ENCODE assay signal across 26 mouse cellular contexts in genomic region chr10:95794706-95795105, GRCm38 (mm10). TPM values are rescaled to one million over a fixed set of nuclear protein-coding genes. Genes with fewer than 3 reads are reported as not detected.
DNase-seq lines count a peak whose midpoint lies in the region; TF ChIP-seq lines count a peak whose summit lies in the region.
"Had no signal": no experiment of that assay in that cellular context is flagged by ENCODE, and none has a peak within 500 bp of the region (broad histone marks: within the 10 kb centered on the region; RNA-seq: fewer than 3 reads in every experiment).

No protein-coding gene starts in this region.

- no peaks in the 10 kb centered on the region for H3K36me3 ChIP-seq in CH12.LX (replicated peaks in 1 of 2; ENCODE audit: control insufficient read depth in 1 of 2, insufficient read depth in 1 of 2, low read length in 1 of 2)
- H3K36me3 ChIP-seq: embryonic facial prominence, embryonic 15.5 days; forebrain, embryonic 10.5 days; heart, embryonic 12.5 days; hindbrain, embryonic 15.5 days had no signal

- no peak overlapping the region for H3K9ac ChIP-seq in CH12.LX (ENCODE audit: insufficient read depth, low read depth)
- H3K9ac ChIP-seq: embryonic facial prominence, embryonic 15.5 days; heart, embryonic 12.5 days; hindbrain, embryonic 15.5 days had no signal

- H3K4me3 ChIP-seq in CH12.LX (replicated peaks in 1 of 3; ENCODE audit: low read depth in 2 of 3, low read length in 2 of 3, poor library complexity in 1 of 3) = no peak overlapping the region
- H3K4me3 ChIP-seq: embryonic facial prominence, embryonic 15.5 days; erythroblast, embryonic 14.5 days; forebrain, embryonic 10.5 days; heart, embryonic 12.5 days; hindbrain, embryonic 15.5 days had no signal

- no peaks in the 10 kb centered on the region for H3K79me2 ChIP-seq in CH12.LX (replicated peaks; ENCODE audit: control insufficient read depth, extremely low read depth, insufficient read depth, poor library complexity, severe bottlenecking)

- no peak overlapping the region for H3K27ac ChIP-seq in CH12.LX (ENCODE audit: insufficient read depth, low read depth)
- H3K27ac ChIP-seq: embryonic facial prominence, embryonic 15.5 days; forebrain, embryonic 10.5 days; hindbrain, embryonic 15.5 days had no signal

- peak; percentile 21 for TF ChIP-seq RAD21 in CH12.LX (IDR thresholded peaks at IDR 0.05; ENCODE audit: low read depth, low read length)

- TF ChIP-seq CTCF in CH12.LX (conservative IDR thresholded peaks at IDR 0.05 in 1 of 2, IDR thresholded peaks at IDR 0.05 in 1 of 2; ENCODE audit: low read depth in 2 of 2, low read length in 2 of 2) = peak in 1 of 2 experiments; percentile 27; a peak in 2 of 4 replicates

- TF ChIP-seq POLR2A in CH12.LX (IDR thresholded peaks at IDR 0.05; ENCODE audit: low read depth, low read length) = no peak

- no peaks in the 10 kb centered on the region for H3K27me3 ChIP-seq in CH12.LX (replicated peaks)
- H3K27me3 ChIP-seq: embryonic facial prominence, embryonic 15.5 days; heart, embryonic 12.5 days; hindbrain, embryonic 15.5 days had no signal

- no peaks in the 10 kb centered on the region for H3K9me3 ChIP-seq in CH12.LX (replicated peaks; ENCODE audit: low read length)
- H3K9me3 ChIP-seq: embryonic facial prominence, embryonic 15.5 days; forebrain, embryonic 10.5 days; heart, embryonic 12.5 days; hindbrain, embryonic 15.5 days had no signal

- dilution Hi-C loops in CH12.LX (cut with MboI; ENCODE audit: extremely low pct_ligation_motif_present, extremely low pct_unique_long_range_greater_than_20kb, low sequenced_read_pairs) = no loop called here

- H3K4me2 ChIP-seq in CH12.LX (ENCODE audit: insufficient read depth, low read depth, poor library complexity, severe bottlenecking) = no peak overlapping the region
- H3K4me2 ChIP-seq: embryonic facial prominence, embryonic 15.5 days; heart, embryonic 12.5 days; hindbrain, embryonic 15.5 days had no signal

- intact Hi-C loops in heart, postnatal 25 days (cut with DNase I) = no loop called here
- intact Hi-C loops in gastrocnemius, postnatal 14 days (cut with DNase I; ENCODE audit: low total_unique reads) = loop anchor here (10.0 kb wide), 1 partner anchor 240 kb away; no protein-coding TSS in a partner anchor

- peak; percentile 61 for DNase-seq in heart, adult 11 months
- DNase-seq in heart, postnatal 25 days (ENCODE audit: low spot score) = no peak
- no peak for DNase-seq in CH12.LX (ENCODE audit: extremely low read depth)
- peak; percentile 25 for DNase-seq in gastrocnemius, postnatal 14 days
- no peak for DNase-seq in right cerebral cortex, adult 2 months (ENCODE audit: low spot score in 2 of 2)
- DNase-seq in lung, adult 18-20 months = no peak
- DNase-seq: adrenal gland, adult 2 months; adrenal gland, postnatal 25 days; B cell, adult 2 months; cerebellum, adult 18-20 months; cerebellum, adult 9-11 months; cerebellum, postnatal 36 days; heart, postnatal 36 days had no signal

- H3K4me1 ChIP-seq in CH12.LX (ENCODE audit: control insufficient read depth in 1 of 2, insufficient read depth in 2 of 2) = no peaks in the 10 kb centered on the region
- H3K4me1 ChIP-seq: embryonic facial prominence, embryonic 15.5 days; heart, embryonic 12.5 days; hindbrain, embryonic 15.5 days had no signal

- TF ChIP-seq EP300 in CH12.LX (IDR thresholded peaks at IDR 0.05; ENCODE audit: low read length) = no peak

- in situ Hi-C loops in CH12.LX (cut with MboI; ENCODE audit: low pct_ligation_motif_present, low pct_unique_long_range_greater_than_20kb, low sequenced_read_pairs) = no loop called here

TF ChIP-seq in CH12.LX, 34 proteins besides CTCF, POLR2A, EP300 and RAD21:
- peak; percentile 15; the same call in 1 of the 2 replicates for TF ChIP-seq SMC3 (IDR thresholded peaks at IDR 0.05; ENCODE audit: low read depth, low read length)
- no peak for TF ChIP-seq TCF12 (IDR thresholded peaks at IDR 0.05; ENCODE audit: low read depth, low read length)

RNA-seq across cellular contexts. Expression of gene Gm33543, which starts 48.0 kb away (rescaled TPM):
- total RNA-seq in heart, postnatal 25 days (2021) = 1 to 10 TPM; 2.5 to 3.8 TPM
- total RNA-seq in CH12.LX (2012; rRNA removed) = not detected in 2 replicates
- total RNA-seq in CH12.LX (2014; rRNA removed) = not detected in 2 replicates
- not detected in 2 replicates for polyA plus RNA-seq in CH12.LX (2012; ENCODE audit: insufficient read length, low read depth)
- under 1 TPM; 0.33 to 0.62 TPM for total RNA-seq in gastrocnemius, postnatal 14 days (2021)
- total RNA-seq: adrenal gland, adult 2 months; adrenal gland, postnatal 25 days; MEL had no signal
- polyA plus RNA-seq: activated CD4-positive, CD25-positive, alpha-beta regulatory T cell, adult 4 months; adrenal gland, adult 2 months; CD4-positive, CD25-positive, alpha-beta regulatory T cell, adult 4 months; embryonic facial prominence, embryonic 11.5 days; erythroblast, embryonic 14.5 days; forebrain, embryonic 10.5 days; forebrain, embryonic 14.5 days; heart, embryonic 12.5 days; heart, embryonic 16.5 days; hindbrain, embryonic 11.5 days; hindbrain, embryonic 15.5 days; intestine, embryonic 16.5 days had no signal

Comparison
In these comparisons a context has a peak if more than half of its experiments do, and no peak if none do; other contexts are left out.
1. DNase-seq: peak in heart, adult 11 months (single experiment) and gastrocnemius, postnatal 14 days (single experiment); none in heart, postnatal 25 days (single experiment), CH12.LX (single experiment), right cerebral cortex, adult 2 months (0 of 2) and lung, adult 18-20 months (0 of 2).